Mouse (Mus musculus) right cerebral cortex, postnatal 25 days (tissue): ENCODE results near the gene Tpbgl.
A peak's percentile ranks its signal among the peaks of the same experiment; 100 is the strongest.

Experiments used
- DNase-seq: peaks from one replicate; pipeline ENCODE4 v3.0.0; 2022

Gene Tpbgl

GRCm38 (mm10) chr7:99641245-99641644 lies 14.3 kb upstream of the Tpbgl start:
- DNase-seq = no peak

DNA sequence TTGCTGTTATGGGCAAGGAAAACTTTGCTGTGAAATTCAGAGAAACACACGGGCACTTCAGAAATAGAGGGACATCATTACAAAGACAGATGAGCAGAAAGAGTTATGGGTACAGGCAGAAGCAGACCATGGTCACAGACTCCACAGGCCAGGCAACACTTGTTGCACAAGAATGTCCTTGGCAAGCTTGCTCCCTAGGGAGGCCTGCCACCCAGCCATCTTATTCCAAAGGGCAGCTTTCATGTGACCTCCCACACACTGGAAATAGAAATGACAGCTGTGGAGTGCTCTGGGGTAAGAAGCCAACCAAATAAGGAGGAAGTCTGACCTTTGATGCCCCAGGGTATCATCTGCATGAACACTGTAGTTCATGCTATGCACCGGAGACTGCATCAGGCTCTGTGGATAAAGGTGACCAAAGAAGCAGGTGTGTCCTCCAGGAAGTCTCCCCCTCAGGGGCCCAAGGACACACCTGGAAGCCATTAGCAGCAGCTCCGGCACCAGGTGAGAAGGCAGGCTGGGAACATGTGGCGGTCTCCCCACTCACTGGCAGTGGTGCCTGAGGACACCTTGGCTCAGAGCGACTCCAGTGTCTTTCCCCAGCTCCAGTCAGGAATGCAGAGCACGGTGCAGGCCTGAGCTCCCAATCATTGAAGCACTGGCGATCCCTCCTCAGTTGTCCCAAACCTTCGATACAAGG lies 7.2 kb upstream of the Tpbgl start:
- DNase-seq = no peak

DNA sequence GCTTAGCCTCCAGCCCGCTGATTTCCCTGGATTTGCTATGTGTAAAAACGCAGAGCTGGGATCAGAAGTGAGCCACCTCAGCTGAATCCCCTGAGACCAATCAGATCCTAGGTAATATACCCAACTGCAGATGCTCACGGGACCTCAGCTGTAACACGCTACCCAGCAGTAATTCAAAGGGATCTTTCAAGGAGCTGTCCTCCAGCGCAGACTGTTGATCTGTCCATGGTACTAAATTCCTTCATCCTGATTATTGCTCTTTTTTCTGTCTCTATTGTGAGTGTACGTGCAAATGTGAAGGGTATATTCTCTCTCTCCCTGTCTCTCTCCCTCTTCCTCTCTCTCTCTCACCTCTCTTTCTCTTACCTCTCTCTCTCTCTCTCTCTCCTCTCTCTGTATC lies 5.4 kb upstream of the Tpbgl start:
- DNase-seq = no peak

DNA sequence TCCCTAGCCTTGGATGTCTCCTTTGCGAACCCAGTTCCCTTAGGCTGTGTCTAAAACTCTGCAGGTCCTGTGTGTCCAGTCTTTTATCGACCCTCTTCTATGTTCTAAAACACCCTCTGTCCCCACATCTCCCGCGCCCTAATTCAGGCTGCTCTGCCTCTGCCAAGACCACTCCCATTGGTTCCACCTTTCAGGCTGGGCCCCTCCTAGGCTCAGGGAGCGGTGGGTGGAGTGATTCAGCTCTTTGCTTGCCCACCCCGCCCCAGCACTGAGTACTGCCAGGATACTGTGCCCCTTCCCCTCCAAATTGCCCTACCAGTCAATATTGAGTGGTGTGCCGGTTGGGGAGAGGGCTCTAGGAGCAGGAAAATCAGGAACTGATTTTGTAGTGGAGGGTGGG lies 463 bp upstream of the Tpbgl start:
- no peak for DNase-seq

- peak; percentile 88 for DNase-seq
Observed at GRCm38 (mm10) chr7:99625722-99626375, 1.1 kb downstream of the Tpbgl start.

- DNase-seq = no peak
Observed at GRCm38 (mm10) chr7:99618860-99619259, 8.0 kb downstream of the Tpbgl start.

GRCm38 (mm10) chr7:99618264-99618663 lies 8.6 kb downstream of the Tpbgl start:
- no peak for DNase-seq

DNA sequence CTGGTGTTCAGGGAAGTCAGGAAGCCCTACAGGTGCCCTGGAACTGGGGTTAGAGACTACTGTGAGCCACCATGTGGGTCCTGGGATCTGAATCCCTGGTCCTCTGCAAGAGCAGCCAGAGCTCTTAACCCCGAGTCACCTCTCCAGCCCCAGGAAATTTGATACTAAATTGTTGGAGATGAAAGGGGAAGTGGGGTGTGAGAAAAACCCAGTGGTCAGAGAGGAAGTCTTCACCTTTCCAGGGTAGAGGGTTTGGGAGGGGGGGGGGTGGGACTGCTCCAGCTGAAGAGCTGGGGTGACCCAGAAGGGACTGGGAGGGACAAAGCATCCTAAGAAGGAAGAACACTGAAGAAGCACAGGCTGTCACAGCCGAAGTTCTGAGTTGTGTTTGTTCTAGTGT lies 19.3 kb downstream of the Tpbgl start:
- DNase-seq = no peak

GRCm38 (mm10) chr7:99606766-99607165 lies 20.1 kb downstream of the Tpbgl start:
- DNase-seq = no peak

GRCm38 (mm10) chr7:99606303-99606702 lies 20.6 kb downstream of the Tpbgl start:
- no peak for DNase-seq

GRCm38 (mm10) chr7:99605058-99605457 lies 21.8 kb downstream of the Tpbgl start:
- DNase-seq = no peak

DNA sequence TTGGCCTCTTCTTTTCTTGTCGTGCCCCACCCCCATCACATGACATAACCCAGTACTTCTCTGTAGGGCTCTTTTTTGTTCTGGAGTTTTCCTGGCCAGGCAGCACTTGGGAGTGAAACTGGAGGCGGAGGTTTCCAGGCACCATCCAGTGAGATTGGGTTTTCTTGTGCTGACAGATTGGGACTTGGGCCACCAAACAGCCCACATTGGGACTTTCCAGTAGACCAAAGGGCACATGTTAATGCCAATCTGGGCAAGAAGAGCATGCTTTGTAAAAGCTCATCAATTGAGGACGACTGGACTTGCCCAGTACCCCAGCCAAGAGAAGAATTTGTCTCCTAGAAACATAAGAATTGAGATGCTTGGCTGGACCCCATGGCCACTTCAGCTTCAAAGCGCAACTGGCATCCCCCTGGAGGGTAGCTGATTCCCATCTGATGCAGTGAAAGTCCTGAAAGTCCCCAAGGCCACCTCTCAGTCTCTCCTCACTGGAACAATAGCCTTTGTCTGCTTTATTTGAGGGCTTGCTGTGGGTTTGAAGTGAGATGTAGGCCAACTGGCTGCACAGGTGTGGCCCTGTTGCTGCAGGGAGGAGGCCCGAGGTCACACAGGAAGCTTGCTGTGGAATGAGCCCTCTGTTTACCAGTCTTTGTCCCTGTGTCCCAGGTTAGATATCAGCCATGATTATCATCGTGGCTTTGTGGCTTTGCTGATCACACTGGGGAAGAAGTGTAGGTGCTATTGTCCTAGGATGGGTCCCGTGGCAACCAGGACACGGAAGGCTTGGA lies 22.8 kb downstream of the Tpbgl start:
- no peak for DNase-seq

DNA sequence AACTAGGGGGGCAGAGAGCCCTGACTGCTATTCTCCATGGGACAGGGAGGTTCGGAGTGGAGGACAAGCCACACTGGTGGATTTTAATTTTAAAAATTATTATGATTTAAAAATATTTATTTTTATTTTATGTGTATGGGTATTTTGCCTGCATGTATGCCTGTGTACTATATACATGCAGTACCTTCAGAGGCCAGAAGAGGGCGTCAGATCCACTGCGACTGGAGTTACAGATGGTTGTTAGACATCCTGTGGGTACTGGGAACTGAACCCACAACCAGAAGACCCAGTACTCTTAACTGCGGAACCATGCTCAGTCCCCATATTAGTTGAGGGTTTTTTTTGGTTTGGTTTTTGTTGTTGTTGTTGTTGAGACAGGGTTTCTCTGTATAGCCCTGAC lies 28.2 kb downstream of the Tpbgl start:
- no peak for DNase-seq

DNA sequence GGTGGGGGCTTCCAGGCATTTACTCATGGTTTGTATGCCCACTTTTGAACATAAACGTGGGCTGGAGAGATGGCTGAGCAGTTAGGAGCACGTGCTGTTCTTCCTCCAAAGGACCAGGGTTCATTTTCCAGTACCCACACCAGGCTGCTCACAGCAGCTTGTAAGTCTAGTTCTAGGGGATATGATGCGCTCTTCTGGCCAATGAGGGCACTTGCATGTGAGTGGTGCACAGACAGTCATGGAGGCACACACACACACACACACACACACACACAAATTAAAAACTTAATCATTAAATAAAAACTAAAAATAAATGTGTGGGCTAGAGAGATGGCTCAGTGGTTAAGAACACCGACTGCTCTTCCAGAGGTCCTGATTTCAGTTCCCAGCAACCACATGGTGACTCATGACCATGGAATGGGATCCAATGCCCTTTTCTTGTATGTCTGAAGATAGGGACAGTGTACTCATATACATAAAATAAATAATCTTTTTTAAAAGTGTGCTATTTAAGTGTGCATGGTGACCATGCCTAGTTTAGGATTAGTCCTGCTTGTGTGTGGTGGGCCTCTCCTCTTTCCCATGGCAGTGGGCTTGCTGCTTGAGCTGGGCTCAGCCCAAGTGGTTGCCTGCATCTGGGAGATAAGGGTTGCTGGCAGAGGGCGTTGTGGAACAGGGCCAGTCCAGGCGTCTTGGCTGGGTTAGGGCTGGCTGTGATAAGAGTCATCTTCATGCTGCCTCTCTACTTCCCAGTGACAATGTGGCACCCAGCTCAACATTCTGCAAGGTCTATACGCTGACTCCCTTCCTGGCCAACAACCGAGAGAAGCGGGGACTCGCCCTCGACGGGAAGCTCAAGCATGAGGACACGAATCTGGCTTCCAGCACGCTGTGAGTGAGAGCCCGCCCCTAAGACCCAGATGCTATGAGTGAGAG lies 32.8 kb downstream of the Tpbgl start:
- DNase-seq = no peak

- no peak for DNase-seq
Observed at GRCm38 (mm10) chr7:99592669-99593068, 34.2 kb downstream of the Tpbgl start.

- no peak for DNase-seq
Observed at GRCm38 (mm10) chr7:99590646-99591045, 36.3 kb downstream of the Tpbgl start.

GRCm38 (mm10) chr7:99590064-99590463 lies 36.8 kb downstream of the Tpbgl start:
- DNase-seq = peak; percentile 65

DNA sequence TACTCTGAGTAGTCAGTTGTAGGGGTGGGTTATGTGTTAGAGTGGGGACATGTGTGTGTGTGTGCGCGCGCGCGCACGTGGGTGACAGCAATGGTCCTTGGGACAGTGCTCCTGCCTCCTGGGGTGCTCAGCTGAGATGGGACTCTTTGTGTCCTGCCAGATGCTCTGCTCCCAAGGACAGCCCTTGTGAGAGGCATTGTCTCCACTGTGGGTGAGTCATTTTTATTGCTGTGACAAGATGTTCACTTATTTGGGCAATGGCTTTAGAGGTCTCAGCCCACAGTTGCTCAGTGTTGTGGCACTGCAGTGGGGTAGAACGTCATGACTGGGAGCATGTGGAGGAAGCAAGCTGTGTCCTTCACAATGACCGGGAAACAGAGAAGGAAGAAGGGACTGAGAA lies 40.9 kb downstream of the Tpbgl start:
- no peak for DNase-seq

DNA sequence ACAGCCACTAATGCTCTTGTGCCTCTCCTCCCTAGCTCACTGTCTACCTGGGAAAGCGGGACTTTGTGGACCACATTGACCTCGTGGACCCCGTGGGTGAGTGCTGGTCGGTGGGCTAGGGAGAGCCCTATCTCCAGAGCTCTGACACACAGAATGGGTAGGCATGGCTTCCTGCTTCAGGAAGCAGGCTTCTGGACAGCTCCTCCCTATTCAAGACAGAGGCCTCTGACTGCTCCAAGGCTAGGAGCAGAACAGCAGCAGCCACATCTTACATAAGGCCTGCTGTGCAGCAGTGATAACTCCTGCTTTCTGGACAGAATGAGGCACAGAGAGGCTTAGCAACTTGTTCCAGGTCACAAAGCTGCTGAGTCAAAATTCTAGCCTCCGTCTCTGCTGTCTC lies 43.3 kb downstream of the Tpbgl start:
- no peak for DNase-seq

- DNase-seq = no peak
Observed at GRCm38 (mm10) chr7:99582867-99583266, 44.0 kb downstream of the Tpbgl start.

DNA sequence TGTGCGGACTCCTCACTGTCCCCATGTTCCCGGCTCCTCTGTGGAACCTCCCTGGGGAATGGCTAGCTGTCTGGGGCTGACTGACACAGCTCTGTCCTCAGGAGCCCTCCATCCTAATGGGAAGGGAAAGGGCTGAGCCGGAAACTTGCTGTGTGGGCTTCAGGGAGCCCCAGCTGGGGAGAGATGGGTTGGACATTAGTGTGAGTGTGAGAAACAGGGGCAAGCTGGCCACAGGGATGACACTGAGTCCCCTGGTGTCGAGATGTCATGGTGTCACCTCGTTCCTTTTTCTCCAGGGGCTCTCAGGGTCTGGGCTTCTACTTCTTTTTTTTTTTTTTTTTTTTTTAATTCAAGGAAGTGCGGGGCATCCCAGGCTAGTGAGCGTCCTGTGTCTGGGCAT lies 44.6 kb downstream of the Tpbgl start:
- no peak for DNase-seq

- no peak for DNase-seq
Observed at GRCm38 (mm10) chr7:99580247-99580646, 46.7 kb downstream of the Tpbgl start.
